21 mouse cellular contexts compared by ENCODE assay signal in the genomic region with DNA sequence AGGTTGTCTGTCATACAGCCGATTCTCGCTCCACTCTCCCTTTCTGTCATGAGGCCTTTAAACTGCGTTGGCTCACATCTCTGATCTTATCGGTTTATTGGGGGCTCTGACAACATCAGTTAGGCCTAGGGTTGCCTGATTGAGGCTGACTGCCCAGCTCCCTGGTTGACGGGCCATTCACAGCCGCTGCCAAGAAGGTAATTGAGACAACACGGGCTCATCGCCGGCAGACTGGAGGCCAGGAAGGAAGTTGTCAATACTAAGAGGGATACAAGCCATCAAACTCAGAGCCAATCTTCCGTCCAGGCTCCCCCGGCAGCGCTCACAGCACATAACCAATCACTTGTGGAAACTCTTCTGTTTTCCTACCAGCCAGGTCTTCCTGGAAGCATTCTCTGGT. TPM values are rescaled to one million over a fixed set of nuclear protein-coding genes. Genes with fewer than 3 reads are reported as not detected.
DNase-seq lines count a peak whose midpoint lies in the region; ATAC-seq and TF ChIP-seq lines count a peak whose summit lies in the region.
"Had no signal": no experiment of that assay in that cellular context is flagged by ENCODE, and none has a peak within 500 bp of the region (broad histone marks: within the 10 kb centered on the region; RNA-seq: fewer than 3 reads in every experiment).

No protein-coding gene starts in this region.

- DNase-seq in hindbrain, postnatal 0 days (ENCODE audit: low spot score), result peak; percentile 24
- no peak for DNase-seq in hindbrain, embryonic 14.5 days (ENCODE audit: low spot score)
- DNase-seq in NIH3T3 (ENCODE audit: low read depth), result peak; percentile 39
- DNase-seq in gastrocnemius, adult 18-20 months (ENCODE audit: low spot score), result peak; percentile 47
- DNase-seq in retina, postnatal 1 day, result peak; percentile 59
- no peak for DNase-seq in MN1 (ENCODE audit: low spot score)
- no peak for DNase-seq in adrenal gland, adult 18-20 months (ENCODE audit: low spot score in 2 of 2)
- DNase-seq: adrenal gland, postnatal 10 days; cerebellum, adult 2 months; heart, postnatal 4 days; kidney, adult 8-10 months; kidney, postnatal 14 days; lung, postnatal 14 days; right cerebral cortex, postnatal 25 days had no signal

- H3K4me1 ChIP-seq in hindbrain, postnatal 0 days (ENCODE audit: insufficient read depth, low read length), result no peaks in the 10 kb centered on the region
- H3K4me1 ChIP-seq in hindbrain, embryonic 14.5 days (replicated peaks; ENCODE audit: control insufficient read depth, insufficient read depth, low read length), result no peaks in the 10 kb centered on the region
- H3K4me1 ChIP-seq: heart, embryonic 10.5 days; hindbrain, embryonic 15.5 days; intestine, embryonic 15.5 days had no signal

- no peak overlapping the region for H3K9ac ChIP-seq in hindbrain, postnatal 0 days (replicated peaks; ENCODE audit: low read length)
- no peak overlapping the region for H3K9ac ChIP-seq in hindbrain, embryonic 14.5 days
- H3K9ac ChIP-seq: embryonic facial prominence, embryonic 15.5 days; forebrain, embryonic 15.5 days; hindbrain, embryonic 15.5 days; intestine, embryonic 15.5 days had no signal

- no peaks in the 10 kb centered on the region for H3K27me3 ChIP-seq in hindbrain, postnatal 0 days (ENCODE audit: insufficient read depth, low read length)
- H3K27me3 ChIP-seq in hindbrain, embryonic 14.5 days (ENCODE audit: control insufficient read depth, insufficient read depth, low read length), result no peaks in the 10 kb centered on the region
- H3K27me3 ChIP-seq: embryonic facial prominence, embryonic 15.5 days; forebrain, embryonic 15.5 days; hindbrain, embryonic 15.5 days; intestine, embryonic 15.5 days had no signal

- no peak for TF ChIP-seq CTCF in hindbrain, postnatal 0 days (IDR thresholded peaks at IDR 0.05; ENCODE audit: low read depth)

- ATAC-seq in hindbrain, postnatal 0 days, result no peak
- ATAC-seq in hindbrain, embryonic 14.5 days (ENCODE audit: low FRiP score), result no peak
- ATAC-seq: activated CD4-positive, CD25-positive, alpha-beta regulatory T cell, adult 4 months; forebrain, embryonic 15.5 days; intestine, embryonic 15.5 days had no signal

- H3K27ac ChIP-seq in hindbrain, postnatal 0 days, result no peak overlapping the region
- no peak overlapping the region for H3K27ac ChIP-seq in hindbrain, embryonic 14.5 days
- H3K27ac ChIP-seq: embryonic facial prominence, embryonic 15.5 days; forebrain, embryonic 15.5 days; heart, embryonic 10.5 days; hindbrain, embryonic 15.5 days; intestine, embryonic 15.5 days had no signal

- H3K4me2 ChIP-seq in hindbrain, postnatal 0 days (ENCODE audit: low read depth, low read length), result no peak overlapping the region
- H3K4me2 ChIP-seq in hindbrain, embryonic 14.5 days (replicated peaks), result no peak overlapping the region
- H3K4me2 ChIP-seq: embryonic facial prominence, embryonic 15.5 days; forebrain, embryonic 15.5 days; hindbrain, embryonic 15.5 days; intestine, embryonic 15.5 days; midbrain, embryonic 11.5 days had no signal

- WGBS in hindbrain, postnatal 0 days, result 55% methylated on average over 12 of the region's 12 CpGs
- 68% methylated on average over 12 of the region's 12 CpGs for WGBS in hindbrain, embryonic 14.5 days

- no peak overlapping the region for H3K4me3 ChIP-seq in hindbrain, postnatal 0 days (ENCODE audit: low read length)
- no peak overlapping the region for H3K4me3 ChIP-seq in hindbrain, embryonic 14.5 days (replicated peaks; ENCODE audit: low read length)
- H3K4me3 ChIP-seq: embryonic facial prominence, embryonic 15.5 days; forebrain, embryonic 15.5 days; heart, embryonic 10.5 days; hindbrain, embryonic 15.5 days; intestine, embryonic 15.5 days had no signal

- no peaks in the 10 kb centered on the region for H3K36me3 ChIP-seq in hindbrain, postnatal 0 days (ENCODE audit: insufficient read depth, low read length)
- H3K36me3 ChIP-seq in hindbrain, embryonic 14.5 days (replicated peaks; ENCODE audit: control insufficient read depth, insufficient read depth), result no peaks in the 10 kb centered on the region

- H3K9me3 ChIP-seq in hindbrain, postnatal 0 days (ENCODE audit: low read length), result peaks cover under 1% of the 10 kb centered on the region; the same call in 1 of the 2 replicates
- peaks cover 9% of the 10 kb centered on the region; the same call in 1 of the 2 replicates for H3K9me3 ChIP-seq in hindbrain, embryonic 14.5 days (ENCODE audit: control insufficient read depth, low read length)
- H3K9me3 ChIP-seq: forebrain, embryonic 15.5 days; intestine, embryonic 15.5 days had no signal

RNA-seq across cellular contexts. Expression of gene Dicer1, which starts 41.7 kb away (rescaled TPM):
- 26.5 and 33.5 TPM in 2 replicates for total RNA-seq in hindbrain, postnatal 0 days (2014; rRNA removed)
- 25.9 and 27.4 TPM in 2 replicates for polyA plus RNA-seq in hindbrain, postnatal 0 days (2015; fragmentation: Nextera tagmentation; extraction: Ambion mirVana)
- polyA plus RNA-seq in hindbrain, embryonic 14.5 days (2014; fragmentation: Nextera tagmentation; extraction: Ambion mirVana), result 28.0 and 36.7 TPM in 2 replicates
- total RNA-seq in gastrocnemius, adult 18-20 months (2021), result 10 to 100 TPM; 34.0 to 37.7 TPM
- total RNA-seq in adrenal gland, adult 18-20 months (2021), result 10 to 100 TPM; 35.5 to 51.5 TPM

Comparison
In these comparisons a context has a peak if more than half of its experiments do, and no peak if none do; other contexts are left out.
1. DNase-seq: peak in hindbrain, postnatal 0 days (single experiment), NIH3T3 (single experiment), gastrocnemius, adult 18-20 months (single experiment) and retina, postnatal 1 day (single experiment); none in hindbrain, embryonic 14.5 days (single experiment), MN1 (single experiment) and adrenal gland, adult 18-20 months (0 of 2).